Mouse (Mus musculus) thymus, postnatal 36 days (tissue): ENCODE measurements at regions not wholly inside any gene's neighbourhood (a gene's known extent, or its start where the extent isn't known, plus 50 kb on each side); places are given as distances from the start of the nearest gene placed in this dataset.

Experiments used
- DNase-seq, 2 experiments: peaks; one replicate each; pipeline ENCODE4 v3.0.0; 2022; ENCODE audit warnings: mixed read lengths in 2 of 2

DNA sequence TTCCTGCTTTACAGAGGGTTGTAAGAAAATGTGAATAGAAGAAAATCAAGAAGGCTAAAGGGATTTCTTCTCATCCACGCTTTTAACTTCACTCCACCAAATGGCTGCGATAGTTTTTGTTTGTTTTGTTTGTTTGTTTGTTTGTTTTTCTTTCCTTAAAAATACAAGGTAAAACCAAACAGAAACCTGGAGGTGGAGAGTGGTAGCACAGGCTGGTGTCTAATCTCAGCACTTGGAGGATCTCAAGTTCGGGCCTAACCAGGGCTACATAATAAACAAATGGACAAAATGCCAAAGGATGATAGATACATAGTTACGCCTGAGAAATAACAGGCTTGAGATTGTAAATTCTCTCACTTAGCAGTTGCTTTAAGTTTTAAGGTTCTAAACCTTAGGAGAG lies 50.8 kb upstream of the Mboat1 start:
- no peak for DNase-seq

DNA sequence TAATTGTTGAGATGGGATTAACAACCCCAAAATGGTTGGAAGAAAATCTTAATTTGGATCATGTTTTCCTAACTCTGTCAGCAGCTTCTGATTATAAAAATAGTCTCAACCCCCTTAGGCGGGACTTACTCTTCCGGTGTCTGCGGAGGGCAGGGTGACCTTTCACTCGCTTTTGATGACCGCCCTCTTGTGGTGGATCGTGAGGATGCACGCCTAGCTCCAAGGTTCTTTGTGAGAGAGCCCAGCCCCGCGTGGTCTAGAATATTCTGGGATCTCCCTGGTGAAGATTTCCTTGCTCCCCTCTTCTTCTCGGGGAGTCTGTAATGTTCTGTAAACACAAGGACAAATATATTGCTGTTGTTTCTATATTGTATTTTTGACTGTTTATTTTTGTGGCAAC lies 51.3 kb upstream of the Mboat1 start:
- DNase-seq, result peak; percentile 82 to 85

DNA sequence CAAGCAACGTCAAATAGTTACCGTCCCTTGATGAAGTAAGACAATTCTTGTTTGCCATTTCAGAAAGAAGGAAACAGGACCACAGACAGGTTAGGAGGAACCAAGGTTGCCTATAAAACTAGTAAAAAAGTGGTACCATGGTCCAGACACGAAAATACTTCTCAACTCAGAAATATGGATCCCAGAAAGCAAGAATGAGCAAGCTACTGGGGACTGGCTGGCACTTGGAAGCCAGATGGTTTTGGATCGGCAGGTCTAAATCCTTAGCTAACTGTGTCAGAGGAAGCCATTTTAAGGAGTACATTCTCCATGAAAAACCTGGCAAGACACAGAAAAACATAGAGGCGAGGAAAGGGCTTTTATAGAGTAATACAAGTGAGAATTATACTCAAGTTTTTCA lies 51.9 kb upstream of the Mboat1 start:
- no peak for DNase-seq

DNA sequence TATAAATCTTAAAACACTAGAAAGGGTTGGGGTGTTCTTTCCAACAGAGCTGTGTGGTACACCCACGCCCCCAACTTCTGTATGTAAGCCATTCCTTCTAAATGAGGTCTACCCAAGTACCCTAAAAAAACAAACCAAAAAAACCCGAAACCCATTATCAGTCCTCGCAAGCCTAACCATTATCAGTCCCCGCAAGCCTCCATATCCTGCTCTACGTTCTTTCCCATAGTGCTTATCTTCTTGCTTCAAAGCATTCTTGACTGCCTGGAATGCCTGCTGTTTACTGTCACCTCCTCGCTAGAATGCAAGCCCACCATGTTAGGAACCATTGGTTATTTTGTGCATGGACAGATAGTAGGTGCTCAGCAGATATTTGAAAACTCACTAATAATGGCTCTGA lies 52.3 kb upstream of the Mboat1 start:
- no peak for DNase-seq

- DNase-seq, result no peak
Measured at GRCm38 (mm10) chr13:30082761-30083160, 53.5 kb upstream of the Mboat1 start.

DNA sequence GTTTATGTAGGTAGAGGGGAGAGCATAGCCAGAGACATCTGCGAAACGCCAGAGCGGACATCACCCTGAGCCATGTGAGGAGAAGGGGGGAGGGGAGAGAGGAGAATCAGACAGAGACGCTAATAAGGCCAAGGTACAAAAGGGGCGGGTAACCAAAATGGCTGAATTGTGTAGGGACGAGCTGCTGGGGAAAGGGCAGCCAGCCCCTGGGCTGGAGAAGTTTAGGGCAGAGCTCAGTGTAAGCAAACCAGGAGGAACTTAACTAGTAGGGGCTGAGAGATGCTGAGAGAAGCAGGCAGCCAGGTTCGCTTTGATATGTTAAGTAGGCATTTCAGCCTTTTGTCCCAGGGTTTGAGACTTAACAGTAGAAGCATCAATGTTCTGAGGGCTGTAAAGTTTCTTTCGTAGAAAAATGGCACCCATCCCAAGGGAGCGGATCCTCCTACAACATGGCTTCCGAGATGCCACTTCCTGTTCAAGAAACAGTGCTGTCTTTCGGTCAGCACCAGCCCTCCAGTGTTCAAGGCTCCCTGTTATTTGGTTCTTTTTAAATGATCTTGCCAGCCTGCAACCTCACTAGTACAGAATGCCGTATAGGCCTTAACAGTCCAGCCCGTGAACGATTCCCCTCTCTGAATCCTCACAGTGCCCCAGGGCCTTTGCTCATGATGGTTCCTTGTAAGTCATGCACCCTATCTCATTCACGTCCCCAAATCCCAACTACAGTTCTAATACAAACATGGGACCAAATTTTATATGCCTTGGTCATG lies 55.4 kb upstream of the Mboat1 start:
- DNase-seq, result no peak

GRCm38 (mm10) chr13:30074517-30075064 lies 61.7 kb upstream of the Mboat1 start:
- no peak for DNase-seq

GRCm38 (mm10) chr13:30074069-30074468 lies 62.2 kb upstream of the Mboat1 start:
- no peak for DNase-seq

- DNase-seq, result no peak
Measured at GRCm38 (mm10) chr13:30069397-30069796, 66.9 kb upstream of the Mboat1 start.

DNA sequence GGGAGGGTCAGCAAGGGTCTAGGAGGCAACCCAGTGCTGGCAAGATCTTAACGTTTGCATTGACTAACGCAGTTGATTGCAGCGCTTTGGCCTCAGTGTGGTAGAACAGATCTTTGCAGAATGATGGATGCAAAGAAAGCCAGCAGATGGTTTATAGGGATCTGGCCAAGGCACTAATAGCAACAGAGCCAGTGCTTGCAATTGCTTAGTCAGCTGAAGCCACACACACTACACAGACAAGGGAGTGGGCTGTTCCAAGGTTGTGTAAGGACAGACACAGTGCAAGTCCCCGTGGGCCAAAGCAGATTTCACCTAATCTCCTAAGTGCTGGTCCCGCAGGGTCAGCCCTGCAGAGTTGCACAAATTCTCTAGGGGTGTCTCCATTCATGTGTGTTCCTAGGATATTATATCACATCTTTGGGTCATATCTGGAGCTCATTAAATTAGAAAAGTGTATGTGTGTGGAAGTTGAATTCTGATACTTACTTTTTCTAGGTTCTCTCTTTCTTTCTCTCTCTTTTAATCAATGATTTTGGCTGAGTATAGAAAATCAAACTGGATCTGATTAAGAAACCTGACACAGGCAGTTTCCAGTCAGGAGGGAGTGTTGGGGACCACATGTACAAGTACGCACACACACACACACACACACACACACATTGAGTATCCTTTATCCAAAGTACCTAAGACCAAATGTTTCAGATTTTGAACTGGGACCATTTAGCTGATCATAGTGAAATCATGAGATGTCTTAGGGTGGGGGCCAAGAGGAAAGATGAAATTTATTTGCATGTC lies 68.5 kb upstream of the Mboat1 start:
- no peak for DNase-seq

GRCm38 (mm10) chr13:30065520-30065919 lies 70.8 kb upstream of the Mboat1 start:
- no peak for DNase-seq

- no peak for DNase-seq
Measured at GRCm38 (mm10) chr13:30063741-30064140, 72.5 kb upstream of the Mboat1 start.

- no peak for DNase-seq
Measured at GRCm38 (mm10) chr13:30062285-30062684, 74.0 kb upstream of the Mboat1 start.

GRCm38 (mm10) chr13:30055141-30055645 lies 69.3 kb upstream of the E2f3 start:
- DNase-seq, result no peak

DNA sequence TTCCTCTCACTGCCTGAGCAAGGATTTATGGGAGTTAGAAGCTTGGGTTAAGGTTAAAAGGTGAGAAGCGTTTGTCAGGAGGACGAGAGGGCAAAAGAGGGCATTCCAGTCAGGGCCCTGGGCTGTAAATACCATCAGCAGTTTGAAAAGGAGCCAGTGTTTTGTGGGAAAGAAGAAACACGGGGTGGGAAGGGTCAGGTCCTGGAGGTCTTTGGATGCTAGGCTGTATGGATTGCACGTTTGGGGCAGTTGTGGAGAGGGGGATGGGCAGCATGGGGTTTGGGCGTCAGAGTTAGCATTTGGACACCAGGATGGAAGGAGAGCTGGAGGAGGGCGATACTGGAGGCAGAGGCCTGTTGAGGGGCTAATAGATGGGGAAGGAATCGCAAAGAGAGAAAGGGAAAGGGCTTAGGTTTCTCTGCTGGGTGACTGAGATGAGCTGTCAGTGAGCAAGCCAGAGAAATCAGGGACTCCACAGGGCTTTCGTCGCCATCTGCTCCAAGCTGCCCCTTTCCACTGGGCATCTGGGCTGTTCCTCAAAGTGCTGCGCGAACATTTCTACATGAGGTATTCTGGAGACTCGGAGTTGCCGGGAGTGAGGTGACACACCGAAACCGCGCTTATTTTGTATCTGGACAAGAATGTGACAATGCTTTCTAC lies 66.2 kb upstream of the E2f3 start:
- no peak for DNase-seq

DNA sequence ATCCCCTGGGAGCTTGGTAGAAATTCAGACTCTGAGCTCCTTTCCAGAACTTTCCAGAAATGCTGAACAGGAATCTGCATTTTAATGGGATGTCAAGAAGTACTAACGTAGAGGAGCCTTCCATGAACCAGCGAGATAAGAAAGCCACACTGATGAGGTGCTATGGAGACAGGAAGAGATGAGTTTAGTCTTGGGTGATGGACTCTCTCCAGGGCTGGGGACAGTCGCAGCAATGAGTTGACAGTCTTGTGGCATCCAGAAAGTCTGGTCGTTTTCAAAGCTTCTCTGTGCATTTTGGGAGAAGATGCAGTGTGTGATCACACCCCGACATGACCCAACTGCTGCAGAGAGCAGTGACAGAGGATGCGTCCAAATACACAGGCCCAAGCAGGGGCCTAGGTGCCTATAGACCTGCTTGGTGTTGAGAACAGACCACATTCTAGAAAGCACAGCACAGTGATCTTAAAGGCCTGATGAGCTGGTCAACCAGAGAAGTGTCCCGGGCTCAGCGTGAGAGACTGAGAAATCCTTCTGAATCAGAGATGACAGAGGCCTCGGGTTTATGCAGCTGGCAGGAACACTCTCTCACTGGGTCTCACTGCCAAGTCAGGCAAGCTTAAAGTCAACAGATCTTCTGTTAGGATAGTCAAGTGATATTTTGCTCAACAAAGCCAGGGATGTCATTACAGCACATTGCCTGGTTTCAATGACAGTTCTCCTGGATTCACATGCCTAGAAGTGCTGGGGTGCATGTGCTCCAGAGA lies 65.1 kb upstream of the E2f3 start:
- no peak for DNase-seq

DNA sequence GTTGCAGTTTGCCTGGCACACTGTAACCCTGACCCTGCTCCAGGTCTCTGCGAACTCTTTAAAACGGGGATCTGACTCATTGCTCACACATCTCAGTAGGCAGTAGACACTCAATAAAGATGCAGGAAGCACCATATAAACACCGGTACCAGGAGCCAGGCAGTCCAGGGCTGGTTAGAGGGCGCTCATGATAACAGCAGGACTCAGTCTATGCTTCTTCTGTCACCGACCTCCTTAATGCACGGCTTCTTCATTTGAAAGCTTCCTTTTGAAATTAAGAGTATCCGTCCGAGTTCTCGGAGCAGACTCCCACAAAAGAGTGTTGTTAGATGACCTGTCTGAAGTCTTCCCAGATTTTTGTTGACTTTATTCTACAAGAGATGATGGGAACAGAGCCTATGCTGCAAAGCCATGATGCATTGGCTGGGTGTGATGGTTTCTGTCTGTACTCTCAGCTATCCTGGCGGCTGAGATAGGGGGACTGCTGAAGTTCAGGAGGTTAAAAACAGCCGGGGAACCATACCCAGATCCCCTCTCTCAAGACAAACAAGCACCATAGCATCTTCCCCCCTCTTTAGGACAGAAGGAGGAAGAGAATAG lies 62.5 kb upstream of the E2f3 start:
- DNase-seq, result no peak

GRCm38 (mm10) chr13:30046504-30047169 lies 60.8 kb upstream of the E2f3 start:
- no peak for DNase-seq

DNA sequence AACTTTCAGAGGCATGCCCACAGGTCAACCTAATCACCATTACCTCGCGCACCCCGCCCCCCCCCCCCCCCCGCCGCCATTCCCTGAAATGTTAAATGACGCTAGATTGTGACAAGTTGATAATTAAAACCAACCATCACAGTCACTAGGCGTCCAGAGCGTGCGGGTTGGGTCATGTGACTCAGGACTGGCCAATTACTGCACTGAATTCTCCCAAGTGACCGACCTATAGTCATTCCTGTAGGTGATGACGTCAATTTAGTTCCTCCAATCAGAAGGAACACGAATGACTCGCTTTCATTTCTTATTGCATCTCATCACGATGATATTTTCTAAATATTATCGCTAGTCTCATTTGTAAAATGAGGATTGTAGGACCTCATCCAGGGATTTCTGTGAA lies 60.2 kb upstream of the E2f3 start:
- DNase-seq, result no peak

DNA sequence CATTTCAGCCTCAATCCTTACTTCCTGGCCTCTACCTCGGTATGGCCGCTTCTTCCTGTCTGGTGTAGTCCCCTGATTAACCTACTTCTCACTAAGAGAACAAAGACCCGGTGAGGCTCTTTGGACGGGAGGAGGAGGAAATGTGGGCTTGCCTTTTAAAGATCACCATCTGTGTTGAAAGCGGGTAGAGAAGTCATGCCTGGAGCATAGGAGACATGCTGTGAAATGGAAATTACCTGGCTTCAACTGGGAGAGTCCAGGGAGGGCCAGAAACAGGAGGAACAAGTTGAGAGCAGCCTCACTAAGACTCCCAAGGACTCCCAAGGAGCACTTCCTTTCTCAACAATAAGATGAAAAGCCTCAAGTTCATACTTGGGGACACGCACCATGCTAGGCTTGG lies 59.4 kb upstream of the E2f3 start:
- no peak for DNase-seq

GRCm38 (mm10) chr13:30044790-30045189 lies 58.9 kb upstream of the E2f3 start:
- no peak for DNase-seq
